Mouse (Mus musculus) liver, embryonic 12.5 days (tissue): Measurements from ENCODE around the gene Cntrob. TPM values are rescaled to one million over a fixed set of nuclear protein-coding genes. Genes with fewer than 3 reads are reported as not detected.

Experiments used
- ATAC-seq: fragments of 200-750 bp; cut with Nextera tagmentation; 2 replicates; pipeline ENCODE4 v1.8.0; 2017; ENCODE audit warnings: moderate number of reproducible peaks, mild to moderate bottlenecking, moderate library complexity
- H3K27ac ChIP-seq: fragments of 300-500 bp; sonication (generic); 2 replicates; pipeline ENCODE4 v1.5.1; 2016; ENCODE audit warnings: mild to moderate bottlenecking
- H3K27me3 ChIP-seq: fragments of 300-500 bp; sonication (generic); replicated peaks from 2 replicates; pipeline ENCODE4 v1.6.1; 2016; ENCODE audit warnings: mild to moderate bottlenecking, moderate library complexity
- H3K36me3 ChIP-seq: fragments of 300-500 bp; sonication (generic); 2 replicates; pipeline ENCODE4 v1.6.1; 2016; ENCODE audit warnings: mild to moderate bottlenecking, moderate library complexity
- H3K4me1 ChIP-seq: fragments of 300-500 bp; sonication (generic); 2 replicates; pipeline ENCODE4 v1.6.1; 2016
- H3K4me2 ChIP-seq: fragments of 300-500 bp; sonication (generic); 2 replicates; pipeline ENCODE4 v1.6.1; 2016; ENCODE audit warnings: mild to moderate bottlenecking, moderate library complexity
- H3K4me3 ChIP-seq: fragments of 300-500 bp; sonication (generic); 2 replicates; pipeline ENCODE4 v1.5.1; 2016; ENCODE audit warnings: mild to moderate bottlenecking, moderate library complexity
- H3K9ac ChIP-seq: fragments of 300-500 bp; sonication (generic); 2 replicates; pipeline ENCODE4 v1.6.1; 2016; ENCODE audit warnings: mild to moderate bottlenecking, moderate library complexity
- H3K9me3 ChIP-seq: fragments of 300-500 bp; sonication (generic); replicated peaks from 2 replicates; pipeline ENCODE4 v1.6.1; 2016; ENCODE audit warnings: mild to moderate bottlenecking, moderate library complexity
- WGBS: fragments of 180-500 bp; shearing (Covaris S2); methylation state at CpG from one replicate; pipeline ENCODE4 v1.1.7; 2016; ENCODE audit not compliant: insufficient replicate concordance; 5-methylcytosine and 5-hydroxymethylcytosine counted together
- polyA plus RNA-seq: library from polyadenylated mRNA; unstranded; fragments of >200 nt; fragmentation: Nextera tagmentation; extraction: Ambion mirVana; gene quantifications from 2 replicates; pipeline ENCODE4 v1.2.1, GENCODE M21; 2016

Cntrob gene
- polyA plus RNA-seq, 1 experiment from 2014 or later = 13.9 TPM

DNA sequence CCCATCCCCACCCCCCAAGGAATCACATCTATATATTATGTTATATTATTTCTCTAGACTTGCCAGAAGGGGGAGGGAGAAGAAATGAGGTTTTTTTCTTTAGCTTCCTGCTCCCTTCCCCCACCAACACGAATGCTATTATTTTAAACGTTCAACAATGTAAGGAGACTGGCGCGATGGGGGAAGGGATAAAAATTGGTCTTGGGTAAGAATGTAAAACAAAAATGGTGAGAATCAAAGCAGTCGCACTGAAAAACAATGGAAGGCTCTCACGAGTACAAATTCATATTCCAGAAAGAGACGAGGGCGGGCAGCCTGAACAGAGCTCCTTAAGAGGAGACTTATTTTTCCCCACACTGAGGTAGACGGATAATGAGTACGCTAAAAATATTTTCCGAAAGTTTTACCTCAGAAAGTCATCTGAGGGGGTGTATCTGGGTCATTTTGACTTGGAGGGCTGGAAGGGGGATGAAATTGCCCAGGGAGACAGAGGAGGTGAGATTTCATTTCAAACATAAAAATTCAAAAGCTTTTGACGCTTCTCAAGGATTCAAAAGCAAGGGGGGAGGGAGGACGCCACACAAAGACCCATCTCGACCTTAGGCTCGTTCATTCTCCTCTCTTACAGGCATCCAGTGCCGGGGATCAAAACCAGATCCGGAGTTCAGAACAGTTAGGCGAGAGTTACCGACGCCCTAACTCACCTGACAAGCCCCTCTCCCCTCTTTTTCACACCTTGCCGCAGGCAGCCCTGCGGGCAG, 43.5 kb upstream of the Cntrob start:
- H3K27me3 ChIP-seq = peaks cover 70% of the 10 kb centered on the region
- H3K4me2 ChIP-seq = peak overlapping the region; percentile 98
- WGBS = under 1% methylated on average over 22 of the region's 22 CpGs
- peak overlapping the region; percentile 31 for H3K27ac ChIP-seq
- no peaks in the 10 kb centered on the region for H3K9me3 ChIP-seq
- no peak for ATAC-seq
- H3K4me1 ChIP-seq = peaks cover 77% of the 10 kb centered on the region
- H3K4me3 ChIP-seq = peak overlapping the region; percentile 77
- peak overlapping the region; percentile 88 for H3K9ac ChIP-seq
- 0 out of 2 replicates have a peak, but pooled peaks cover 3% of the 10 kb centered on the region for H3K36me3 ChIP-seq

DNA sequence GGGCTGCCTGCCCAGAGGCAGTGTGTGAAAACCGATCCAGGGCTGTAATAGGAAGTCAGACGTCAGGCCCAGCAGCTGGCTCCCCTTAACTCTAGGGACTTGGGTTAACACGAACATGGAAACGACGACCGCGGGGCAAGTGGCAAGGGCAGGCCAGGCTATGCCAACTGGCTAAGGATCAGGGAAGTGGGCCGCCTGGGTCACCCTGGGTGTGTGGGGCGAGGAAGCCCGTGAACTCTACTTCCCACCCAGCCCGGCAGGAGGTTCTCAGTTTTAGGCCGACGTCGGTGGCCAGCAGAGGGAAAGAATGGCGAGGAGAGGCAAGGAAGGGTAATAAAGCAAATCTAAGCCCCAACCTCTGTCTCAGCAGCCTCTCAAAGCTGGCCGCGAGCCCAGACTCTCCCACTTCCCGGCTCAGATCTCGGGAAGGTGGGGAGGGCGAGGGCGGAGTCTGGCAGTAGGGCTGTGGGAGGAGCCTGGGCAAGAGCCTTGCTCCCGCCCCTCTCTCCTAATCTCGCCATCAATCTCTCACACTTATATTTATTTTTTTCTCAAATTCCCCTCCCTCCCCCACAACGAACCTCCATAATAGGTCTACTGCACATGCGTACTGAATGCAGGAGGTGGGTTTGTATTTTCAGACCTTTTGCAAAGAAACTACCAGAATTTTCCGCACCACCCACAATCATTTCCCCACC, 42.7 kb upstream of the Cntrob start:
- peaks cover 9% of the 10 kb centered on the region for H3K36me3 ChIP-seq
- H3K27ac ChIP-seq = peak overlapping the region; percentile 68
- peaks cover 74% of the 10 kb centered on the region for H3K27me3 ChIP-seq
- ATAC-seq = peak; percentile 67
- H3K4me2 ChIP-seq = peak overlapping the region; percentile 98
- peaks cover 70% of the 10 kb centered on the region for H3K4me1 ChIP-seq
- WGBS = 4% methylated on average over 26 of the region's 26 CpGs
- H3K4me3 ChIP-seq = peak overlapping the region; percentile 77
- no peaks in the 10 kb centered on the region for H3K9me3 ChIP-seq
- peak overlapping the region; percentile 88 for H3K9ac ChIP-seq

- Histone ChIP-seq H3K36me3 (peaks cover 14% of the 10 kb centered on the region), H3K4me3 (peak overlapping the region; percentile 77), H3K27me3 (peaks cover 75% of the 10 kb centered on the region), H3K9me3 (no peaks in the 10 kb centered on the region), H3K27ac (peak overlapping the region; percentile 68), H3K9ac (peak overlapping the region; percentile 88), H3K4me2 (peak overlapping the region; percentile 98), H3K4me1 (peaks cover 64% of the 10 kb centered on the region)
- 48% methylated on average over 6 of the region's 6 CpGs for WGBS
- no peak for ATAC-seq
Measured at GRCm38 (mm10) chr11:69365722-69366121, 42.1 kb upstream of the Cntrob start.

- peaks cover 80% of the 10 kb centered on the region for H3K27me3 ChIP-seq
- ATAC-seq = no peak
Measured at GRCm38 (mm10) chr11:69364910-69365309, 41.3 kb upstream of the Cntrob start.

DNA sequence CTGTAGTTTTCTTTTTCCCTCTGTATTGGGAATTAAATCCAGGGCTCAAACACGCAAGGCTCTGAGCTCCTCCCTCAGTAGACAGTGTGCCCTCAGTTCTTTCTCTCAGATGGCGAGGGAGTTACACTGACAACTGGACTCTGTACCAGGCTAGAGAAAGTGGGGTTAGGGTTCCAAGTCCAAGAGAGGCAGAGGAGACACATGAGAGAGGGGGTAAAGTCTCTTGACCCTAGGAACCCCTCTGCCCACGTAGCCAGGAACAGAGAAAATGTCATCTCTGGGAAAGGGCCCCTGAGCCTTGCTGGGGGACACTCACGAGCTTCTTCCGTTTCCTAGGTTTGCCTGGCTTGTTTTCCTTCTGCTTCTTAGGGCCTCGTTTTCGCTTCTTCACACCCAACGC, 40.8 kb upstream of the Cntrob start:
- peaks cover 80% of the 10 kb centered on the region for H3K27me3 ChIP-seq
- H3K4me3 ChIP-seq = no peak overlapping the region
- peak overlapping the region; percentile 98 for H3K4me2 ChIP-seq
- peaks cover 26% of the 10 kb centered on the region for H3K36me3 ChIP-seq
- 43% methylated on average over 8 of the region's 8 CpGs for WGBS
- no peak overlapping the region for H3K9ac ChIP-seq
- peaks cover 53% of the 10 kb centered on the region for H3K4me1 ChIP-seq
- ATAC-seq = no peak
- no peaks in the 10 kb centered on the region for H3K9me3 ChIP-seq
- H3K27ac ChIP-seq = peak overlapping the region; percentile 54

More at GRCm38 (mm10) chr11:69364910-69365309, 41.3 kb upstream of the Cntrob start:
- Histone ChIP-seq H3K27ac (peak overlapping the region; percentile 54; the same call in 1 of the 2 replicates), H3K9ac (no peak overlapping the region), H3K4me3 (no peak overlapping the region), H3K4me1 (peaks cover 58% of the 10 kb centered on the region), H3K9me3 (no peaks in the 10 kb centered on the region), H3K36me3 (peaks cover 22% of the 10 kb centered on the region), H3K4me2 (peak overlapping the region; percentile 98)
- WGBS = 26% methylated on average over 6 of the region's 6 CpGs

GRCm38 (mm10) chr11:69362479-69362878, 38.9 kb upstream of the Cntrob start:
- Histone ChIP-seq H3K27me3 (peaks cover 67% of the 10 kb centered on the region), H3K4me1 (peaks cover 34% of the 10 kb centered on the region), H3K4me2 (no peak overlapping the region), H3K36me3 (peaks cover 35% of the 10 kb centered on the region), H3K9me3 (no peaks in the 10 kb centered on the region), H3K9ac (no peak overlapping the region), H3K4me3 (no peak overlapping the region), H3K27ac (no peak overlapping the region)
- 81% methylated on average over 2 of the region's 2 CpGs for WGBS
- no peak for ATAC-seq

- peaks cover 40% of the 10 kb centered on the region for H3K36me3 ChIP-seq
- ATAC-seq = no peak
- no peak overlapping the region for H3K9ac ChIP-seq
- peaks cover 29% of the 10 kb centered on the region for H3K4me1 ChIP-seq
- H3K9me3 ChIP-seq = no peaks in the 10 kb centered on the region
- 68% methylated on average over 7 of the region's 7 CpGs for WGBS
- no peak overlapping the region for H3K4me2 ChIP-seq
- peaks cover 62% of the 10 kb centered on the region for H3K27me3 ChIP-seq
- H3K27ac ChIP-seq = no peak overlapping the region
- H3K4me3 ChIP-seq = no peak overlapping the region
Measured at GRCm38 (mm10) chr11:69362021-69362420, 38.4 kb upstream of the Cntrob start.

- WGBS = 73% methylated on average over 12 of the region's 12 CpGs
- Histone ChIP-seq H3K4me2 (no peak overlapping the region), H3K27me3 (peaks cover 33% of the 10 kb centered on the region), H3K9ac (no peak overlapping the region), H3K27ac (no peak overlapping the region), H3K4me3 (no peak overlapping the region), H3K4me1 (no peaks in the 10 kb centered on the region), H3K36me3 (peaks cover 48% of the 10 kb centered on the region), H3K9me3 (no peaks in the 10 kb centered on the region)
- ATAC-seq = no peak
Measured at GRCm38 (mm10) chr11:69357690-69358089, 34.1 kb upstream of the Cntrob start.

GRCm38 (mm10) chr11:69356544-69356943, 33.0 kb upstream of the Cntrob start:
- 76% methylated on average over 5 of the region's 5 CpGs for WGBS

DNA sequence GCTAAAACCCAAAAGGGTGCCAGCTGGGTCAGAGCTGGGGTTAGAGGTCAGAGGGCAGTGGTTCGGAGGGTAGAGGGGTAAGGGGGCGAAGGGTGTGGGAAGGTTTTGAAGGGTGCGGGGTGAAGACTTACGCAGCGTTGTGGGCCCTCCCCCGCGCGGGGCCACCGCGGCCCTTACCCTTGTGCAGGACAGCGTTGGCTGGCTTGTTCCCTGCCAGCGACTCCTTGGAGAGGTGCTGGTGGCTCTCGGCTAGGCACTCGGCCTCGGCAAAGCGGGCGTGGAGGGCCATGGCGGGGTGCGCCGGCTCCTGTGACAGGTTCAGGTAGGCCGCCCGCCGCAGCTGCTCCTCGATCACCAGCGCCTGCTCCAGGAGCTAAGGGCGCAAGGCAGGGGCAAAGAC, 22.9 kb upstream of the Cntrob start:
- Histone ChIP-seq H3K27ac (no peak overlapping the region), H3K9ac (no peak overlapping the region), H3K9me3 (no peaks in the 10 kb centered on the region), H3K27me3 (peaks cover 79% of the 10 kb centered on the region), H3K4me3 (no peak overlapping the region), H3K4me2 (no peak overlapping the region), H3K36me3 (peaks cover 32% of the 10 kb centered on the region; the same call in 1 of the 2 replicates), H3K4me1 (no peaks in the 10 kb centered on the region)
- ATAC-seq = no peak
- 80% methylated on average over 25 of the region's 26 CpGs for WGBS

More at GRCm38 (mm10) chr11:69356544-69356943, 33.0 kb upstream of the Cntrob start:
- H3K27ac ChIP-seq = no peak overlapping the region
- H3K27me3 ChIP-seq = peaks cover 32% of the 10 kb centered on the region
- H3K4me1 ChIP-seq = no peaks in the 10 kb centered on the region
- ATAC-seq = no peak
- H3K4me2 ChIP-seq = no peak overlapping the region
- no peaks in the 10 kb centered on the region for H3K9me3 ChIP-seq
- H3K36me3 ChIP-seq = peaks cover 45% of the 10 kb centered on the region
- H3K9ac ChIP-seq = no peak overlapping the region
- no peak overlapping the region for H3K4me3 ChIP-seq

- Histone ChIP-seq H3K36me3 (peaks cover 5% of the 10 kb centered on the region; the same call in 1 of the 2 replicates), H3K4me3 (peak within 1 kb of the TSS; percentile 60), H3K4me1 (peaks cover 15% of the 10 kb centered on the region), H3K9ac (peak within 1 kb of the TSS; percentile 52), H3K4me2 (peak within 1 kb of the TSS; percentile 83), H3K27me3 (peaks cover 85% of the 10 kb centered on the region), H3K27ac (no peak within 1 kb of the TSS), H3K9me3 (no peaks in the 10 kb centered on the region)
- 3% methylated on average over 99 of the region's 99 CpGs for WGBS
- peak; percentile 55 for ATAC-seq
Measured at GRCm38 (mm10) chr11:69340161-69341131, 16.9 kb upstream of the Cntrob start, which contains the start of gene Rnf227. Rnf227 (plus strand) TSS chr11:69340461.
